Mouse (Mus musculus): Measurements from ENCODE around the gene Oosp2. TPM values are rescaled to one million over a fixed set of nuclear protein-coding genes. Genes with fewer than 3 reads are reported as not detected.

Gene Oosp2
- polyA plus RNA-seq, 1 experiment from 2014 or later = not detected

DNA sequence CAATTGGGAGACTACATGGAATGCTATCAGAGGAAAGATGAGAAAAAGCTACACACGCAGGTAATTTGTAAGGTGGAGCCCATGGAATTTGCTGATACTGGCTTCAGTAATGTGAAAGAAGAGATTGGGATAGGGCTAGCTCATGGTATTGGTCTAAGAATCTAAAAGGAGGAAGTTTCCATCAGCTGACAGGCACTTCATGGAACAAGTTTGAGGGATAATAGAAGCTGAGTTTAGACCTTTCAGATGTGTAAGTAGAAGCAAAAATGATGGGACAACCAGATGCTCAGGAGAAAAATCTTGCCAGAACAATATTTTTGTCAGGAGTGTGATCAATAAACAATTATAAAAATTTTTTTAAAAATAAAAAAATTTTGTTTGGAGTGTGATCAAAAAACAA is 26.6 kb downstream of the Oosp2 start:
- Histone ChIP-seq H3K4me2 (replicated peaks) (no peak overlapping the region), H3K36me3 (no peaks in the 10 kb centered on the region), H3K27me3 (no peaks in the 10 kb centered on the region), H3K9ac (no peak overlapping the region), H3K27ac (no peak overlapping the region), H3K4me1 (no peaks in the 10 kb centered on the region), H3K9me3 (no peaks in the 10 kb centered on the region), H3K4me3 (no peak overlapping the region)
- WGBS = 86% methylated on average over 1 of the region's 1 CpGs
- ATAC-seq (ENCODE audit: insufficient number of reproducible peaks, insufficient read depth, low FRiP score, low TSS enrichment) = no peak

DNA sequence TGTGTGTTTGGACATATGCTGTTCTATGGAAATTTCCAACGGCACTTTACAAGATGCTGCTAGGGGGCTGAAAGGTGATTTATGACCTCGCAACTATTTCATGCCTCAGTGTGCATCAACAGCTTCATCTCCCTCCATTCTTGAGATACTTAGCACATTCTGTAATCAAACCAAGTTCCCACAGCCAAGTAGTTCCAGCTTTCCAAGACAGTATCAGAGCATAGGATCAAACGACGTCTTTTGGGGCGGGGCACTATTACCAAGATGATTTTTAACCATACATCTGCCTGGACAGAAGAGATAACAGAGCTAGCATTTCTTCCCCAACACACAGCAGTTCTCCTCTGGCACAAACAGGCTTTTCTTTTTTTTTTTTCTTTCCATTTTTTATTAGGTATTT is 35.1 kb downstream of the Oosp2 start:
- no peak overlapping the region for H3K27ac ChIP-seq
- no peak for ATAC-seq (ENCODE audit: insufficient number of reproducible peaks, insufficient read depth, low FRiP score, low TSS enrichment)
- no peak overlapping the region for H3K9ac ChIP-seq
- no peaks in the 10 kb centered on the region for H3K9me3 ChIP-seq
- no peaks in the 10 kb centered on the region for H3K27me3 ChIP-seq
- no peak overlapping the region for H3K4me2 ChIP-seq (replicated peaks)
- WGBS = 76% methylated on average over 5 of the region's 5 CpGs
- no peaks in the 10 kb centered on the region for H3K36me3 ChIP-seq
- no peak overlapping the region for H3K4me3 ChIP-seq
- no peaks in the 10 kb centered on the region for H3K4me1 ChIP-seq

DNA sequence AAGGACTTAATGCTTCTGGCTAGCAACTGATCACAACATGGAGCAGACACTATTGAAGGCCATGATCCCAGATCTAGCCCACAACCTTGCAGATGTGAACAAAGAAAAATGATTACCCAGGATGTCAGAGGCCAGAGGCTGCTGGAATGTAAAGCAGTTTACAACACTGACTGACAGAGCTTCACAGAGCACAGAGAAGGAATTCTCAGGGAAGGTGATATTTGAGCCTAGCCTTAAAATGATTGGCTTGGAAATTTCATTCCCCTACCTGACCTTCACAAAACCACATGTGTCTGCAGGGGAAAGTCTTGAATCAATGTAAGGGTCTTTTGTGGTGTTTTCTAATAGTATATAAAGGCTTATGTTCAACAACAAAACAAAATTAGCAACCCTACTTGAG is 35.6 kb downstream of the Oosp2 start:
- no peak for ATAC-seq (ENCODE audit: insufficient number of reproducible peaks, insufficient read depth, low FRiP score, low TSS enrichment)
- H3K27me3 ChIP-seq = no peaks in the 10 kb centered on the region
- no peaks in the 10 kb centered on the region for H3K36me3 ChIP-seq
- H3K27ac ChIP-seq = no peak overlapping the region
- no peak overlapping the region for H3K4me3 ChIP-seq
- H3K9me3 ChIP-seq = no peaks in the 10 kb centered on the region
- no peak overlapping the region for H3K4me2 ChIP-seq (replicated peaks)
- no peak overlapping the region for H3K9ac ChIP-seq
- H3K4me1 ChIP-seq = no peaks in the 10 kb centered on the region

DNA sequence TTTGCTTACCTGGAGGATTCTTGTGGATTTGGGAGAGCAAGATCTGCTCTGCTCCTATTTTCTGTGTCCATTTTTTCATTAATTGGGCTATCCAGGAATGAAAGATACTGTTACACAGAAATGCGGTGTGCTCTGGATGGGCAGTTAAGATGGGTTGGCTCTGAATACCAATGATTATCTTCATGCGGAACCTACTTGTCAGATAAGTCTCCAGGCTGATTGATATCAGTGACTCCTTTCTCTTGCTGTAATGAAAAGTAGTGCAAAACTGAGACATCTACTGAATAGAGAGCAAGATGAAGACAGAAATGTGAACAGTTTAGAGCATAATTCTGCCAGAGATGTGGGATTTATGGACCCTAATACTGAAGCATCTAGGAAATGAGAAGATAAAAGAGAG is 36.8 kb downstream of the Oosp2 start, which contains the start of gene Ms4a2:
TSS of gene Ms4a2 (minus strand) at position 169 of the 400 bp plus-strand sequence.
- WGBS = 87% methylated on average over 2 of the region's 2 CpGs
- no peak within 1 kb of the TSS for H3K4me2 ChIP-seq (replicated peaks)
- no peaks in the 10 kb centered on the region for H3K36me3 ChIP-seq
- no peak for ATAC-seq (ENCODE audit: insufficient number of reproducible peaks, insufficient read depth, low FRiP score, low TSS enrichment)
- H3K4me3 ChIP-seq = no peak within 1 kb of the TSS
- H3K9me3 ChIP-seq = no peaks in the 10 kb centered on the region
- no peak within 1 kb of the TSS for H3K9ac ChIP-seq
- H3K27me3 ChIP-seq = no peaks in the 10 kb centered on the region
- no peaks in the 10 kb centered on the region for H3K4me1 ChIP-seq
- no peak within 1 kb of the TSS for H3K27ac ChIP-seq

DNA sequence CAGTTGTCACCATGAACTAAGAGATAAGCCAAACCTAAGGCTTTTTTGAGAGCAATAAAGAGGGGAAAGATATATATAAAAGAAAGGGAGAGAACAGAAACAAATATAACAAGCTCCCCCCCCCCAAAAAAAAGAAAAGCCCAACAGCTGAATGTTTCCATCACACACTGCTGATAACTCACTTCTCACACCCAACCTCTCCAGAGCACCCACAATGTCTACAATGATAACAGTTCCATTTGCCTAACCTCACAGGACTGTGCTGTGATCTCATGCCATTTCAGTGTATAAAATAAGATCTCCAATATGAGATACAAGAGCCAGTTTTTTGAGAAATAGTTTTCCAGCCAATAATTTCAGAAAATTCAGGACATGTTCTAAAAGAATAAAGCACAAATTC is 42.4 kb downstream of the Oosp2 start:
- no peak overlapping the region for H3K4me3 ChIP-seq
- H3K9ac ChIP-seq = no peak overlapping the region
- H3K36me3 ChIP-seq = no peaks in the 10 kb centered on the region
- H3K4me2 ChIP-seq (replicated peaks) = no peak overlapping the region
- no peaks in the 10 kb centered on the region for H3K9me3 ChIP-seq
- no peak for ATAC-seq (ENCODE audit: insufficient number of reproducible peaks, insufficient read depth, low FRiP score, low TSS enrichment)
- no peaks in the 10 kb centered on the region for H3K27me3 ChIP-seq
- no peak overlapping the region for H3K27ac ChIP-seq
- no peaks in the 10 kb centered on the region for H3K4me1 ChIP-seq

DNA sequence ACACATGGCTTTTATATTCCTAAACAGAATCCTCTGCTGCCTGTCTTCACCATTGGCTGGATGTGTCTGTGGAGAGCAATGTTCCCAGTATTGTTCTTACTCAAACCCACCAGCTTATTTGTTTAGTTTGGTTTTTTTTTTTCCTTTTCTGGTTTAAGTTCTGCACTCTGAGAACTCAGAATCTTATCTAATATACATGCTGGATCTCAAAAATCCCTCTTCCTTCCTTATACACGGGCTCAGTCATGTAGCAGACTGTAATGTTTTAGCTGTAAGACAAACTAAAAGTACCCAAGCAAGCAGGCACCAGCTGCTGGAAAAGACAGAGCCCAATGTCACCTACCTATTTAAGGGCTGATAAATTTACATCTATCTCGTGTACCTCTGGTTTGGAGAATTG is 45.6 kb downstream of the Oosp2 start:
- H3K9ac ChIP-seq = no peak overlapping the region
- no peak overlapping the region for H3K4me3 ChIP-seq
- ATAC-seq (ENCODE audit: insufficient number of reproducible peaks, insufficient read depth, low FRiP score, low TSS enrichment) = no peak
- H3K27ac ChIP-seq = no peak overlapping the region
- no peak overlapping the region for H3K4me2 ChIP-seq (replicated peaks)
- WGBS = 63% methylated on average over 2 of the region's 2 CpGs
- no peaks in the 10 kb centered on the region for H3K9me3 ChIP-seq
- H3K4me1 ChIP-seq = no peaks in the 10 kb centered on the region
- H3K36me3 ChIP-seq = no peaks in the 10 kb centered on the region
- H3K27me3 ChIP-seq = no peaks in the 10 kb centered on the region

DNA sequence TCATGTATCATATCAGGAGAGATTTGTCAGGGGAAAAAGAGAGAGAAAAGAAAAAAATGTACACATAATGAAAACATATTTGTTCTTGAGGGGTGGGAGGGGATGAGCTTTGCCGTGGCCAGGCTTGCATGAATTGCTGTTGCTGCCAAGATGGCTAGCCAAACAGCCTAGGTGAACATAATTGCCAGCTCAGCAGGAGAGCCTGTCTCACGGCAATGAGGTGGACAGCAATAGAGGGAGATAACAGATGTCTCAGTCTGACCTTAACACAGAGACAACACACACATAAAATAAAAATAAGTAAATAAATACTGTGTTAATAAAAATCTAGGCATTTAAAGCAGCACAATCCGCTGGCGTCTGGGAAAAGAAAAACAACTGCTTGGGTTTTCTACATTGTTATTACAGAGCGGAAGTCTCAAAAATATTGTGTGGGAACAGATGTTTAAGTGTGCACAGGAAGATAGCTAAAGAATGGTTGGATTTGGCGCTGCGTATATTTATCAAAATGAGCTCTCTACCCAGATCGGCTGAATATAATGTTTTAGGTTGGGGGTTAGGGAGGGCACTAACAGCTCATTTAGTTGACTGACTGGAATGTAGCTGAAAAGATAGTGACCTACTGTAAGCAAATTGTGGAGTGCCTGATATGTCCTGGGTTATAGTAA is 46.4 kb downstream of the Oosp2 start:
- Histone ChIP-seq H3K27ac (no peak overlapping the region), H3K9me3 (no peaks in the 10 kb centered on the region), H3K4me2 (replicated peaks) (no peak overlapping the region), H3K4me3 (no peak overlapping the region), H3K4me1 (no peaks in the 10 kb centered on the region), H3K27me3 (no peaks in the 10 kb centered on the region), H3K36me3 (no peaks in the 10 kb centered on the region), H3K9ac (no peak overlapping the region)
- ATAC-seq (ENCODE audit: insufficient number of reproducible peaks, insufficient read depth, low FRiP score, low TSS enrichment) = no peak
- 78% methylated on average over 8 of the region's 8 CpGs for WGBS

DNA sequence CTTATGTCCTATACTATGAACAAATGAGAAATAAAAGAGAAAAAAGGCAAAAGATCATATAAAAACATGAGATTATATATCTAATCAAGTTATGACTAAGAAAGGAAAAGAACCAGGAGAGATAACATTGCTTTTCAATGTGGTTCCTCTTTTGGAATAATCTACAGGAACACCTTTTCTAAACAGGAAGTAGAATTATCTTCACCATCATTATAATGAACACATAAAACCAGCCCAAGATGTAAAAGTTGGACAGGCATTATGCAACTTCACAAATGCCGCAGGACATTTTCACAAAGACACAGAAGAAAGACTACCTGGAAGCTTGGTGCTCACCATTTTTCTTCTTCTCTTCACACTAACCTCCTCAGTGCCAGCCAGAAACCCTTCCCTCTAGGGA is 47.3 kb downstream of the Oosp2 start:
- Histone ChIP-seq H3K4me2 (replicated peaks) (no peak overlapping the region), H3K9me3 (no peaks in the 10 kb centered on the region), H3K4me1 (no peaks in the 10 kb centered on the region), H3K4me3 (no peak overlapping the region), H3K27me3 (no peaks in the 10 kb centered on the region), H3K36me3 (no peaks in the 10 kb centered on the region), H3K27ac (no peak overlapping the region), H3K9ac (no peak overlapping the region)
- no peak for ATAC-seq (ENCODE audit: insufficient number of reproducible peaks, insufficient read depth, low FRiP score, low TSS enrichment)
- 97% methylated on average over 1 of the region's 1 CpGs for WGBS

DNA sequence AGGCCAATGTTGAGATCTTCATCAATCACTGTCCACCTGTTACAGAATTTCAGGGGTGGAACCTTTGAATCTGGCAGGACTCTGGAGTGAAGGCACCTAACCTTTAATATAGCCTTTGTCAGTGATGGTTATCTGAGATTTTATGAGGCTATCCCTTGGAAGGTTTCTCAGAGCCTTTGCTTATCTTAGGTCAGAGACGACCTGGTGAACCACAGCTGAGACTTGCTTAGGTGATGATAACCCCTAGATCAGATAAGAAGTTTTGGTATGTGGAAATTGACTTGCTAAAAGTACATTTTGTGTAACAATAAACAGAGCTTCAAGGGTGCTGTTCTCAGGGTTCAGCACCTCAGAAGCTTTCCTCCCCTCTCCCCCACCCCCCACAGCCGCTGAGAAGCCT is 48.1 kb downstream of the Oosp2 start:
- no peak for ATAC-seq (ENCODE audit: insufficient number of reproducible peaks, insufficient read depth, low FRiP score, low TSS enrichment)

DNA sequence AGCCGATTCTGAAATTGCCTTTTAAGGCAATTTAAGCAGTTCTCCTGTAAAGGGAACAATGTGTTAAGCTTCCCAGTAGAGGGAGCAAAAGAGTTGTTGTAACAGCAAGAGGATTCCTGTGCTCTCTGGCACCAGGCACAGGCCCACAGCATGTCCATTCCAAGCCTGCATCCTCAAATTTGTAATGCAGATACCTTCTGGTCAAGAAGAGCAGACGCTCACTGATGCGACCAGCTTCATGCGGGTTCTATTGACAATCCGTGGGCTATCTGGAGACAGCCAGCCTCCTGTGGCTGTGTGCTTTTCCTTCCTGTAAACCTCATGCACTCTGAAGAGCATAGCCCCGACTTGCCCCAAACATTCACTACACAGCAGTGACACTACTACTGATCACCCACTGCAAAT is 48.8 kb downstream of the Oosp2 start:
- Histone ChIP-seq H3K9ac (no peak overlapping the region), H3K9me3 (no peaks in the 10 kb centered on the region), H3K27me3 (no peaks in the 10 kb centered on the region), H3K36me3 (no peaks in the 10 kb centered on the region), H3K27ac (no peak overlapping the region), H3K4me1 (no peaks in the 10 kb centered on the region), H3K4me3 (no peak overlapping the region), H3K4me2 (replicated peaks) (no peak overlapping the region)
- no peak for ATAC-seq (ENCODE audit: insufficient number of reproducible peaks, insufficient read depth, low FRiP score, low TSS enrichment)
- 28% methylated on average over 6 of the region's 6 CpGs for WGBS

More for the DNA sequence above, 48.1 kb downstream of the Oosp2 start:
- no peak overlapping the region for H3K4me3 ChIP-seq
- no peak overlapping the region for H3K9ac ChIP-seq
- WGBS = 58% methylated on average over 2 of the region's 2 CpGs
- H3K9me3 ChIP-seq = no peaks in the 10 kb centered on the region
- H3K4me2 ChIP-seq (replicated peaks) = no peak overlapping the region
- H3K4me1 ChIP-seq = no peaks in the 10 kb centered on the region
- H3K27me3 ChIP-seq = no peaks in the 10 kb centered on the region
- no peaks in the 10 kb centered on the region for H3K36me3 ChIP-seq
- no peak overlapping the region for H3K27ac ChIP-seq

DNA sequence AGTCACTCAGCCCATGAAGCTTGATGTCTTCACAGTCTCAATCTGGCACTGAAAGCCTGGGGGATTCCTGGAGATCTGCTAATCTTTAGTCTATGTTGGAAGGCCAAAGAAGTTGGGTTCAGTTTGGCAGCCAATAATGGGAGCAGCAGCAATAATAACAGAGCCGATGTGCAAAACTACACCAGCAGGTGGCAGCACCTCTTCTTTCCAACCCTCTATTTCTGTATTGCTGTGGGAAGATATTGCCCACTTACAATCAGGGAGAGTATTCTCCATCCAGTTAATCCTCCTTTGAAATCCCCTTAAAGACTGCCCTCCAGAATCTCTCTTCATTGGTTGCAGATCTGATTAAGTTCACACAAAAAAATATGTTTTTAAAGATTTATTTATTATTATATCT is 52.2 kb downstream of the Oosp2 start:
- Histone ChIP-seq H3K4me3 (no peak overlapping the region), H3K36me3 (no peaks in the 10 kb centered on the region), H3K27me3 (no peaks in the 10 kb centered on the region), H3K27ac (no peak overlapping the region), H3K4me2 (replicated peaks) (no peak overlapping the region), H3K9ac (no peak overlapping the region), H3K9me3 (no peaks in the 10 kb centered on the region), H3K4me1 (no peaks in the 10 kb centered on the region)
- ATAC-seq (ENCODE audit: insufficient number of reproducible peaks, insufficient read depth, low FRiP score, low TSS enrichment) = no peak
- 18% methylated on average over 1 of the region's 1 CpGs for WGBS

DNA sequence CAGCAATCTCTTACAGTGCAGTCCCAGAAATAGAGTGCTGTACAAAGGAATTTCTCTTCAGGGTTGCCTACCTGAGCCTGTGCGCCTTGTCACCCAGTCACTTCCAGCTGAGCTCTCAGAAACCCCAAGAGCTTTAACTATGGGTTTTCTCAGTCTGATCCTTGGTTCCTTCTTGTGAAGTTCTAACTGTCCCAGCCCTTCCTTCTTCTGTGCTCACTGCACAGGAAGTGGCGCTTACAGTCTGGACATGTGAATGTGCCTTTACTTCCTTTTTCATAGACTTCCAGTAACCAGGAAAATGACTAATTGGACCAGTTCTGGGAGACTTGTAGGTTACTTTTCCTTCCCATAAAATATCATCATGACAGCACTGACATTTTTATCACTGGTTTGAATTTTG is 55.8 kb downstream of the Oosp2 start, which contains the start of gene Ms4a6d:
TSS of gene Ms4a6d (minus strand) at position 247 of the 400 bp plus-strand sequence.
- Histone ChIP-seq H3K27me3 (no peaks in the 10 kb centered on the region), H3K36me3 (no peaks in the 10 kb centered on the region), H3K4me1 (no peaks in the 10 kb centered on the region), H3K4me2 (replicated peaks) (no peak within 1 kb of the TSS), H3K9me3 (no peaks in the 10 kb centered on the region), H3K4me3 (no peak within 1 kb of the TSS), H3K27ac (no peak within 1 kb of the TSS), H3K9ac (no peak within 1 kb of the TSS)
- no peak for ATAC-seq (ENCODE audit: insufficient number of reproducible peaks, insufficient read depth, low FRiP score, low TSS enrichment)
- WGBS = 91% methylated on average over 2 of the region's 2 CpGs

DNA sequence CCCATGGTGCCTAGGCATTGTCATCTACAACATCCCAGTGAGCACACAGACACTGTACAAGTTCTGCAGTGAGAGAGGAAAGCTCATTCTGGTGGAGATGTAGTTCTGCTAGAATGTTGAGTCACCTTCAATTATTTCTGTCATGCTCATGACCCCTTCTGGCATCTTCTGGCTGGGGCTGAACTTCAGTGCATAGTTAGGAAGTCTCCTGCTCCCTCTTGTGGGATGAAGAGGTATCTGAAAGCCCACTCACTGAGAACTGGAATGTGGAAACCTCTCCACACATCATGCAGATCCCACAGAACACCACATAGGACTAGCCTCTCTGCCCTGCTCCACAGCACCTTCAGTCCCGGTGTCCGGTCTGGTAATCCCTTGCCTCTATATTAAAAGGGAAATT is 58.3 kb downstream of the Oosp2 start:
- Histone ChIP-seq H3K9ac (no peak overlapping the region), H3K4me2 (replicated peaks) (no peak overlapping the region), H3K9me3 (no peaks in the 10 kb centered on the region), H3K4me1 (no peaks in the 10 kb centered on the region), H3K36me3 (no peaks in the 10 kb centered on the region), H3K4me3 (no peak overlapping the region), H3K27ac (no peak overlapping the region), H3K27me3 (no peaks in the 10 kb centered on the region)
- 88% methylated on average over 2 of the region's 2 CpGs for WGBS
- ATAC-seq (ENCODE audit: insufficient number of reproducible peaks, insufficient read depth, low FRiP score, low TSS enrichment) = no peak

Measured in embryonic facial prominence, embryonic 12.5 days (tissue).